Mouse (Mus musculus): ENCODE results near the gene Kcnb1. TPM values are rescaled to one million over a fixed set of nuclear protein-coding genes. Genes with fewer than 3 reads are reported as not detected.

Gene Kcnb1
- total RNA-seq, 2 experiments from 2014 or later: 15.8 to 17.0 TPM

- DNase-seq (ENCODE audit: low spot score in 2 of 2): no peak
These were observed 22.3 kb downstream of the Kcnb1 start for GRCm38 (mm10) chr2:167167515-167168212.

GRCm38 (mm10) chr2:167163600-167163999 lies 26.4 kb downstream of the Kcnb1 start:
- DNase-seq (ENCODE audit: low spot score in 2 of 2): no peak

- DNase-seq (ENCODE audit: low spot score in 2 of 2): no peak
These were observed 26.8 kb downstream of the Kcnb1 start for GRCm38 (mm10) chr2:167163134-167163533.

GRCm38 (mm10) chr2:167162516-167163021 lies 27.4 kb downstream of the Kcnb1 start:
- DNase-seq (ENCODE audit: low spot score in 2 of 2): no peak

- no peak for DNase-seq (ENCODE audit: low spot score in 2 of 2)
These were observed 30.2 kb downstream of the Kcnb1 start for GRCm38 (mm10) chr2:167159721-167160120.

GRCm38 (mm10) chr2:167158780-167159179 lies 31.2 kb downstream of the Kcnb1 start:
- no peak for DNase-seq (ENCODE audit: low spot score in 2 of 2)

- DNase-seq (ENCODE audit: low spot score in 2 of 2): no peak
These were observed 33.7 kb downstream of the Kcnb1 start for GRCm38 (mm10) chr2:167156118-167156715.

GRCm38 (mm10) chr2:167155541-167155973 lies 34.4 kb downstream of the Kcnb1 start:
- no peak for DNase-seq (ENCODE audit: low spot score in 2 of 2)

GRCm38 (mm10) chr2:167150880-167151279 lies 39.1 kb downstream of the Kcnb1 start:
- DNase-seq (ENCODE audit: low spot score in 2 of 2): no peak

- no peak for DNase-seq (ENCODE audit: low spot score in 2 of 2)
These were observed 39.8 kb downstream of the Kcnb1 start for GRCm38 (mm10) chr2:167150135-167150534.

GRCm38 (mm10) chr2:167149035-167149434 lies 40.9 kb downstream of the Kcnb1 start:
- no peak for DNase-seq (ENCODE audit: low spot score in 2 of 2)

- no peak for DNase-seq (ENCODE audit: low spot score in 2 of 2)
These were observed 42.2 kb downstream of the Kcnb1 start for GRCm38 (mm10) chr2:167147708-167148107.

GRCm38 (mm10) chr2:167145904-167146303 lies 44.1 kb downstream of the Kcnb1 start:
- DNase-seq (ENCODE audit: low spot score in 2 of 2): no peak

- DNase-seq (ENCODE audit: low spot score in 2 of 2): no peak
These were observed 45.3 kb downstream of the Kcnb1 start for GRCm38 (mm10) chr2:167144439-167145307.

GRCm38 (mm10) chr2:167143914-167144313 lies 46.0 kb downstream of the Kcnb1 start:
- no peak for DNase-seq (ENCODE audit: low spot score in 2 of 2)

GRCm38 (mm10) chr2:167142282-167142681 lies 47.7 kb downstream of the Kcnb1 start:
- DNase-seq (ENCODE audit: low spot score in 2 of 2): no peak

GRCm38 (mm10) chr2:167141810-167142209 lies 48.1 kb downstream of the Kcnb1 start:
- DNase-seq (ENCODE audit: low spot score in 2 of 2): no peak

- DNase-seq (ENCODE audit: low spot score in 2 of 2): no peak
These were observed 50.1 kb downstream of the Kcnb1 start for GRCm38 (mm10) chr2:167139801-167140269.

GRCm38 (mm10) chr2:167138611-167139010 lies 51.3 kb downstream of the Kcnb1 start:
- DNase-seq (ENCODE audit: low spot score in 2 of 2): no peak

- no peak for DNase-seq (ENCODE audit: low spot score in 2 of 2)
These were observed 53.0 kb downstream of the Kcnb1 start for GRCm38 (mm10) chr2:167136909-167137308.

- DNase-seq (ENCODE audit: low spot score in 2 of 2): no peak
These were observed 57.9 kb downstream of the Kcnb1 start for GRCm38 (mm10) chr2:167132041-167132440.
